Mouse (Mus musculus): ENCODE data around the gene Cables2. TPM values are rescaled to one million over a fixed set of nuclear protein-coding genes. Genes with fewer than 3 reads are reported as not detected.

Gene Cables2
- total RNA-seq (2021) (10 to 100 TPM; 13.1 to 14.7 TPM), polyA plus RNA-seq (2012; rRNA removed) (19.4 and 28.8 TPM in 2 replicates)
- long read RNA-seq, transcript Cables2-201 (10 exons, 2,975 nt): major isoform, 12 of 17 reads
- long read RNA-seq, partial matches to known transcripts: 0 of 17 reads
- long read RNA-seq, other reads (novel, unspliced or antisense): 5 of 17 reads

GRCm38 (mm10) chr2:180273394-180274244, at the start of gene Cables2:
TSS of gene Cables2 (minus strand) at chr2:180273496.
- DNase-seq: peak; percentile 94

GRCm38 (mm10) chr2:180322674-180323355, 49.5 kb upstream of the Cables2 start:
- no peak for DNase-seq

GRCm38 (mm10) chr2:180320216-180320615, 46.9 kb upstream of the Cables2 start:
- DNase-seq: no peak

GRCm38 (mm10) chr2:180317591-180317990, 44.3 kb upstream of the Cables2 start:
- no peak for DNase-seq

DNA sequence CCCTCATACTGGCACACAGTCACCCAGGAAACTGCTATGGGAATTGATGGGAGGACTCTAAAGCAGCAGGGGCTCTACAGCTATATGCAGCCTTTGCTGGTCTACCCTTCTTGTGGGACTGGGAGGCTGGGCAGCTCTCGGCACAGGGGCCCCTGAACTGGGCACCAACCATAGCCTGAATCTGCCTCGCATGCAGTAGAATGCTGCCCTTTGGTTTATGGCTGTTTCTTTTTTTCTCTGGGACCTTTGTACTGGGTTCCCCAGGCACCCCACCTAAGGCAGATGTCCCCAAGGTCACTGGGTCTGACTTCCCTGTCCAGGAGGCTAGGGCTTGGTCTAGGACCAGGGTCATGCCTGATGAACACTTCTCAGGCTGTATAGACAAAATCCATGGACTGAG, 41.0 kb upstream of the Cables2 start:
- no peak for DNase-seq

- DNase-seq: peak; percentile 9
Measured at GRCm38 (mm10) chr2:180311147-180311546, 37.9 kb upstream of the Cables2 start.

GRCm38 (mm10) chr2:180307680-180308079, 34.4 kb upstream of the Cables2 start:
- DNase-seq: no peak

DNA sequence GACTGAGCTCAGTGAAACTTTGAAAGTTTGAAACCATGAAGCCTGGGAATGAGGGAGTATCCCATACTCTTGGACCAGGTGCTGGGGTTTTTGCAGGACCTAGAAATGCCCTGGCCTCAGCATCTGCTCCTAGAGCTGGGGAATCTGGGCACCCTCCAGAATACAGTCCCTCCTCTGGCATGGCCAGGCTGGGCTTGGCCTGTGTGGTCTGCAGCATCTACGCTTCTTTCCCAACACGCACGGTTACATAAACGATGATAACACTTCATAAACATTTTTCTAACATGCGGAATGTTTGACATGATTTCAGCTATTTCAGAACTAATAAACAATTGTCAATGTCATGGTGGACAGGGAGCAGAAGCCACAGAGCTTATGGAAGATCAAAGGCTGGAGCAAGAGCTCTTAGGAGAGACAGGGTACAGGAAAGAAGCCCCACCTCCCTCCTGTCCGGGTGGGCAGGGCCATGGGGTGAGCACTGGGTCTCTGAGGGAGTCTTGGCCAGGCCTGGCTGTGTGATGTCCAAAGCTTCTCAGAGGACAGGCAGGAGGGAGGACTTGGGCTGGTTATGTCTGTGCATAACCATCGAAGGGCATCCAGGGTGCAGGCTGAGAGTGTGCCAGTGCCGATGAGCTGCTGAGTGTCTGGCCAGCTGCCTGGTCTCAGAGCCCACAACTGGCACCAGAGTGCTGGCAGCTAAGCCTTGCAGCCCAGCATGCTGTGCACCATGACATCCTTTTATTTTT, 33.3 kb upstream of the Cables2 start:
- no peak for DNase-seq

DNA sequence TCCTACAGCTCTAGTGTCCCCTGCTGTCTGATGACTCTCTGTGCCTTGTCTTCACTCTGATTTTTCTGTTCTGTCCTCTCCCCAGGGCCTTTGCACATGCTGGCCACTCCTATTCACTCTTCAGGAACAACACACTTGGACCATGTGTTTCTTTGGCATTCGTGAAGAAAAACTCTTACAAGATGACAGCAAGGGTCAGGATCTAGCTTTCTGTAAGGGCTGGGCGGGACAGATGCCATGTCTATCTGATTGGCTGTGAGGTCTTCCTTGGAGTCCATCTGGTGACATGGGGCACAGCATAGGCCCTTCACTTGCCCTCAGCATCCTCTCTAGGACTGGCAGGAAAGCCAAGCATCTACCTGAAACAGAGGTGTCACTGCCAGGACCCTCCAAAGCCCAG, 32.7 kb upstream of the Cables2 start:
- DNase-seq: no peak

DNA sequence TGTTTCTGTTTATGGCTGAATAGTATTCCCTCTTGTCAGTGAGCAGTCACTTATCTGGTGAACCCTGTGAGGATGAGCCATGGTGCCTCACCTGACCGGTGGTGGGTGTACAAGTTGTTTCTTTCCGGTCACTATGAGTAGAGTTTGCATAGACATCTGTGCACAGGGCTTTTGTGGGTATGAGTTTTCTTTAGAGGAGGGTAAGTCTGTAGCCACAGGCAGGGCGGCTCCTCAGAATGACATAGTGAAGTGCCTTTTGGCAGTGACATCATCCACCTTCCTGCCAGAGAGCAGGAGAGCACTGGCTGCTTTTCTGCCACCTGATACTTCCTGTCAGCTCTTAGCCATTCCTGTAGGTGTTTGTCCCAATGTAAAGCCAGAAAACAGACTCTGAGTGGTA, 32.2 kb upstream of the Cables2 start:
- DNase-seq: no peak

- no peak for DNase-seq
Measured at GRCm38 (mm10) chr2:180304554-180304953, 31.3 kb upstream of the Cables2 start.

DNA sequence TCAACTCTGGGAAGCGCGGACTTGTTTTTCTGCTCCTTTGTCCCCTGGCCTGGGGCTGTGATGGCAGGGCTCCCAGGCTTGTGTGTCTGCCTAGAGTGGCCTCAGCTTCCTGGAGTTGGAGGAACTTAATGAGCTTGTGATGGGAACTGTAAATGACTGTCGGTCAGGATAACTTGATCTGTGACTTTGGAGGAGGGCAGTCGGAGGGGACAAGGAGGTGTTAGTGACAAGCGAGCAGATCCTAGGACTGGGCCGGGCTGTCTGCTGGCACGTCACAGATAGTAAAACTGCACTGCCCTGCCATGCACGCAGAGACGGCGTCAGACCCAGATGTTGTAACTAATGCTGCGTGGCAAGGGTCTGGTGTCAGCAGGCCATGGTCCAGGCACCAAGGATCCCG, 30.2 kb upstream of the Cables2 start:
- DNase-seq: no peak

DNA sequence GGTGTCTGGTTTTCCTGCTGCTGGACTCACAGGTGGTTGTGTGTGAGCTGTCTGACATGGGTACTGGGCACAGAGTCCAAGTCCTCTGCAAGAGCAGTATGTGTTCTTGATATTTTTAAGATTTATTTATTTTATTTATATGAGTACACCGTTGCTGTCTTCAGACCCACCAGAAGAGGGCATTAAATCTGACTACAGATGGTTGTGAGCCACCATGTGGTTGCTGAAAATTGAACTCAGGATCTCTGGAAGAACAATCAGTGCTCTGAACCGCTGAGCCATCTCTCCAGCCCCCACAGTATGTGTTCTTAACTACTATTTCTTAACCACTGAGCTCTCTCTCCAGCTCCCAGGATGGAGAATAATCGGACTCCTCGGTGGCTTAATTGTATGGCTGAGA, 28.9 kb upstream of the Cables2 start:
- no peak for DNase-seq

GRCm38 (mm10) chr2:180300771-180301170, 27.5 kb upstream of the Cables2 start:
- no peak for DNase-seq

DNA sequence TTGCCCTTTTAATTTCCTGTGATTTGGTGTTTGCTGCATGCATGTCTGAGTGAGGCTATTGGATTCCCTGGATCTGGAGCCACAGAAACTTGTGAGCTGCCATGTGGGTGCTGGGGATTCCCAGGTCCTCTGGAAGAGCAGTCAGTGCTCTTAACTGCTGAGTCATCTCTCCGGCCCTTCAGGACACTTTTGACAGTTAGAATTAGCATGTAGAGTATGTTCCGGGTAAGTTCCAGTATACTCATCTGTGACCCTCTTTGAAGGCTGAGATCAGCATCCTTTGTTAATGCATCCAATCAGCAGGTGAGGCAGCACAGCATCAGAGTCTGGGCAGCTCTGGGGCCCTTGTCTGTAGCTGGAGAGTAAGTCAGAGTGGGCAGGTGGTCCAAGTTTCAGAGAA, 27.0 kb upstream of the Cables2 start:
- DNase-seq: no peak

GRCm38 (mm10) chr2:180292906-180293305, 19.6 kb upstream of the Cables2 start:
- DNase-seq: no peak

- no peak for DNase-seq
Measured at GRCm38 (mm10) chr2:180292026-180292425, 18.7 kb upstream of the Cables2 start.

- no peak for DNase-seq
Measured at GRCm38 (mm10) chr2:180291566-180291965, 18.3 kb upstream of the Cables2 start.

DNA sequence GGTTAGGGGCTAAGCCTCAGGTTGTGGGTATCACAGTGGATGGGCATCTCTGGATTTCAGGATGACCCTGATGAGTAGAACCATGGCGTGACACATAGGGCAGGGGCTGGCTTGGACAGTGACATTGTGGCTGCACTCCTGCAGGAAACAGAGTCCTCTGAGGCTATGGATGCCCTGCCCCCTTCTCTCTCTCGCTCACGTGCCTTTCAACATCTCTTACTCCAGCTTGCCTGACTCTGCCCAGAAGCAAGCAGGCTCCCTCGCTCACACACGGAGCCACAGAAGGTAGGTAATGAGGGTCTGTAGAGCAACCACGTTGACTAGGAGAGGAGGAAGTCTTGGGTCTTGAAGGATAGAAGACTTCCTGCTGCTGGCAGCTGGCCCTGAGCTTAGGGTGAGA, 17.2 kb upstream of the Cables2 start:
- no peak for DNase-seq

GRCm38 (mm10) chr2:180289440-180290108, 16.3 kb upstream of the Cables2 start, which contains the start of gene Rbbp8nl:
TSS of gene Rbbp8nl (minus strand) at chr2:180289879.
- DNase-seq: no peak

DNA sequence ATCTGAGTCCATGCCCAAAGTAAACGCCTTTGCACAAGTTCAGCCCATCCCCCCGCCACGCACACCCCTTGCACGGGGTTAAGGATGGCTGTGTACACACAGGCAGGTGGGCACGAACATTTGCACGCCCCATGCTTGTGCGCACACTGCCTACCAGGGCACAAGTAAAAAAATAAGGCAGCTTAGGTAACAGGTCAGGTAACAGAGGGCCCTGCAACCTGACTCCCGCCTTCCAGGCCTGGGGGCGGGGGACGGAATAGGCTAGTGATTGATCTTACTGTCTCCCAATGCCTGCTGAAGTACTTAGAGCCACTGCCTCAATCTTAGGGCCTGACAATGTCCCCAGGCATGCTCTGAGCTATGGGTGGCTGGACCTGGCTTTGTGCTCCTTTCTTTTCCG, 15.7 kb upstream of the Cables2 start:
- DNase-seq: no peak

DNA sequence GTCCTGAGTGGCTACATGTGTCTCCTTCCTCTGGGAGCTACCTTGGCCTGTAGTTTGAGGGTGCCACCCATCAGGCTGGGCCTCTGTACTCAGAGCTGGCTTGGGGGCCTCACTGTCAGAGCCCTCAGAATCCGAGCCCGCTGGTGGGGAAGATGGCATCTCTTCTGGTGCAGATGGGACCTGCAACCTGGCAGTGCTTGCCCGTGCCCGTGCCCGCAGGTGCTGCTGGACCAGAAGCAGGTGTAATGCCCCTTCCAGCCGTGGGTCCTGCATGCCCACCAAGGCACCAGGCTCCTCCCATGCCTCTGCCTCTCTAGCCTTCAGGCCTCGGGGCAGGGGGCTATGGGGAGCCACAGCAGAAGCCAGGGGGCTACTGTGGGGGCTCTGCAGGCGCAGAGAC, 6.0 kb upstream of the Cables2 start:
- DNase-seq: no peak
